27 mouse cellular contexts compared by ENCODE assay signal in genomic region chr13:93815128-93815527, GRCm38 (mm10).
"Had no signal": no experiment of that assay in that cellular context is flagged by ENCODE, and none has a peak within 500 bp of the region (broad histone marks: within the 10 kb centered on the region; RNA-seq: fewer than 3 reads in every experiment).

No protein-coding gene starts in this region.

- H3K4me1 ChIP-seq: embryonic facial prominence, embryonic 15.5 days; forebrain, embryonic 12.5 days; forebrain, embryonic 13.5 days; forebrain, embryonic 15.5 days had no signal

- H3K36me3 ChIP-seq: embryonic facial prominence, embryonic 10.5 days; embryonic facial prominence, embryonic 12.5 days; embryonic facial prominence, embryonic 13.5 days; embryonic facial prominence, embryonic 15.5 days; forebrain, embryonic 10.5 days; forebrain, embryonic 12.5 days; forebrain, embryonic 15.5 days had no signal

- ATAC-seq: forebrain, embryonic 13.5 days; forebrain, embryonic 14.5 days; forebrain, embryonic 15.5 days; forebrain, embryonic 16.5 days; forebrain, postnatal 0 days had no signal

- H3K27ac ChIP-seq: embryonic facial prominence, embryonic 10.5 days; embryonic facial prominence, embryonic 12.5 days; embryonic facial prominence, embryonic 13.5 days; embryonic facial prominence, embryonic 15.5 days; forebrain, embryonic 10.5 days; forebrain, embryonic 12.5 days; forebrain, embryonic 13.5 days; forebrain, embryonic 15.5 days; gastrocnemius, adult 2 months; heart, adult 2 months had no signal

- DNase-seq: cerebellum, adult 2 months; cerebellum, adult 8-10 months; cerebellum, adult 9-10 months; cerebellum, adult 9-11 months; cerebellum, postnatal 10 days; cerebellum, postnatal 14 days; cerebellum, postnatal 36 days; embryo, embryonic 11 days; forebrain, postnatal 0 days; gastrocnemius, adult 2 months; gastrocnemius, postnatal 10 days; gastrocnemius, postnatal 14 days; gastrocnemius, postnatal 25 days; gastrocnemius, postnatal 36 days; heart, adult 18-20 months; heart, adult 2 months had no signal

- H3K4me3 ChIP-seq: embryonic facial prominence, embryonic 10.5 days; embryonic facial prominence, embryonic 12.5 days; embryonic facial prominence, embryonic 13.5 days; embryonic facial prominence, embryonic 15.5 days; erythroblast, embryonic 14.5 days; forebrain, embryonic 10.5 days; forebrain, embryonic 12.5 days; forebrain, embryonic 13.5 days; forebrain, embryonic 15.5 days; gastrocnemius, adult 2 months; heart, adult 2 months had no signal

- H3K27me3 ChIP-seq: embryonic facial prominence, embryonic 12.5 days; embryonic facial prominence, embryonic 13.5 days; embryonic facial prominence, embryonic 15.5 days; forebrain, embryonic 12.5 days; forebrain, embryonic 13.5 days; forebrain, embryonic 15.5 days had no signal
